Mouse (Mus musculus) testis, postnatal 10 days (tissue): Measurements from ENCODE around the gene Gm17359.

Experiments
- DNase-seq: peaks from one replicate; pipeline ENCODE4 v3.0.0; 2021; ENCODE audit warnings: low spot score

Gm17359 gene

GRCm38 (mm10) chr3:79336044-79336766, at the start of gene Gm17359:
TSS of gene Gm17359 (plus strand) at chr3:79336661.
- DNase-seq, result no peak

DNA sequence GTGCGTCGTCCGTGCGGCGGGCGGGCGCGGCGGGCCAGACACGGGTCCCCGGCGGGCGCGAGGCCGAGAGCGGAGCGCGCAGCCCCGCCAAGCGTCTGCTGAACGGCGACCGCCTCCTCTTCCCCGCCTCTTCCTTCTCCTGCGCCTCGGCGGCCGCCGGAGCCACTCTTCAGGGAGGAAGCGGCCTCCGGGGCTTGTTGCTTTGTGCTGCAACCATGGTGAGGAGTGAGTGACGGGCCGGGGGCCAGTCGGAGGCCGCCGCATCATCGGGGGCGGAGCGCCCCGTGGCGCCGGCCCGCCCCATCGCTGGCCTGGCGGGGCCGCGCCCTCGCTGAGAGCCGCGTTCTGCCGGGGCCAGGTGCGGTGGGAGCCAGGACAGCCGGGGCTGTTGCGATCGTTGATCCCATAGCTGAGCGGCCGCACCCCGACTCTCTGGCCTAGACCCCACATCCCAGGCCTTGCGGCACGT, 49.3 kb upstream of the Gm17359 start:
- DNase-seq, result peak; percentile 93

- DNase-seq, result no peak
These were observed 48.6 kb upstream of the Gm17359 start for GRCm38 (mm10) chr3:79287699-79288458.

DNA sequence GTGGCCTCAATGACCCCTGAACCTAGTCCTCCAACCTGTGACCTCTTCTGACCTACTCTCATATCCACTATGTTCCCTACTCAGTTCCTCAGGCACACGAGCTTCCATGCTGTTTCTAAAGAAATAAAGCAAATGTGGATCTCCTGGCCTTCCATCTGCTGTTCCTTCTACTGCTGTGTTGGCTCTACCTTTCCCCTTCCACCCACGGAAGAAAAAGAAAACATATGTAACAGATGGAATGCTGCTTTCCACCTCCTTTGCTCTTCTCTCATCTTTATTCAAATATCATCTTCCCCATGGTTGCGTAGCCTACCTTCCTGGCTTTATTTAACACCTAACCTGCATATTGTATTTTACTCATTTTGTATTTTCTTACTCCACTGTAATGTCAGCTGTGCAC, 47.4 kb upstream of the Gm17359 start:
- no peak for DNase-seq

DNA sequence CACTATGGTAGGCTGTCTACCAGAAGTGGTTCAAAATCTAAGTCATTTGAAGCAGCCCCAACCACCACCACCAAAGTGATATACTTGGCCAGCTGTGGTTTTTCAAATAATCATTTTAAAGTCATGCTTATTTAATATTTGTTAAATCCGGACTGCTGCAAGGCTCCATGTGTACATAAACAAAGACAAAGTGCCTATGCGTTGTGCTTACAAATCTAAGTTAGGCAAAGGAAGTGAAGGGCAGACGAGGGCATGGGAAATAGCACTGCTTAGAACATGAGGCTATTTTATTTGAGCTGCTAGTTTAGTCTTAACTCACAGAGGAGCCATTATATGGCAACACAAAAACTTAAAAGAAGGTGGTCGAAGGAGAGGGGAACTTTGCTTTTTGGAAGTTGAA, 43.4 kb upstream of the Gm17359 start:
- no peak for DNase-seq

DNA sequence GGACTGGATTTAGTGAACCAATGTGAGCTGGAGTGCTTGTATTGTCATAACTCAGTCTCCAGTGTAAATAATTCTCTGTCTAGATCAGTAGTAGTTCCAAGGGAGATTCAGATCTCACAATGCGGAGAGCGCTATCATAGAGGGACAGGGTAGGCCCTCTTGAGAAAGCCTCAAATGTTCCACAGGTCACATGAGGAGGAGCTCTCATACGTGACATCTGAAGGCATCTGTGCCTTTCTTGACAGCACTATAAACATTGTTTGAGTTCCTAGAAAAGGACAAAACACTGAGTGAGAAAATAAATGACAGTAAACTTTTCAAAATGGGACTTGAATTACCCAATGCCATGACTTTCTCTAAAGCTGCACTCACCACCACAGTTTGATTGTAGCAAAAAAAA, 41.8 kb upstream of the Gm17359 start:
- DNase-seq, result no peak

- DNase-seq, result no peak
These were observed 40.4 kb upstream of the Gm17359 start for GRCm38 (mm10) chr3:79296049-79296448.

DNA sequence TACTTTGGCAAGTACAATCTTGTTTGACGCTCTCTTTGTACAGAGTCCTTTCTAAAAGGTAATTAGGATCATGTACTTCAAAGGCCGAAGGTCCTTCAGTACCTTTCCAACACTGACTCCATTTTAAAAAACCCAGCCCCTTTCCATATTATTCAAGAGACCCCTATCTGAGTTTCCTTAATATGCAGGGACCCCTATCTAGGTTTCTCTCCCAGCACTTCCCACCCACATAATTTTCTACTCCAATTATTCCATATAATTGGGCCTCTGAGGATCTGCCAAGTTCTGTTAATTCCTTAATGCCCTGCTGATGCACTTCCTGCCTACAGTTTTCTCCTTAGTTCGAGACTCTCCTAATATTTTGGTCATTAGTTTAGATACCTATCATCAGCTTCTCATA, 39.9 kb upstream of the Gm17359 start:
- DNase-seq, result no peak

GRCm38 (mm10) chr3:79297281-79297680, 39.2 kb upstream of the Gm17359 start:
- DNase-seq, result no peak

GRCm38 (mm10) chr3:79299401-79299800, 37.1 kb upstream of the Gm17359 start:
- DNase-seq, result no peak

DNA sequence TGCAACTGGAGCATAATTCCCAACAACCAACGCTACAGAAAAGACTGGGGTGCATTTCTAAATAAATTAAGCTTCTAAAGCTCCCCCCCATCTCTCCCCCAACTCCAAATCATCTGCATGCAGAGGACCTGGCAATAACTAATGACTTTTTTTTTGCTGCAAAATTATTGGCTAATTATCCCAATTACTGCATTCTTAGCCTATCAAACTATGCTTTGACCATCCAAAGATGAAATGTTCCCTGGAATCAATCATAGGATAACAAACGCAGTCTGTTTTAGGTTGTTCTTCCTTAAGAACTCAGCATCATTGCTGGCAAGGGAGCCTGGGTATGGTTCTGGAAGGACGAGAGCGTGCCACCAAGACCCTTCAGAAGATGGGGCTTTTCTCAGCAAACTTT, 27.9 kb upstream of the Gm17359 start:
- no peak for DNase-seq

DNA sequence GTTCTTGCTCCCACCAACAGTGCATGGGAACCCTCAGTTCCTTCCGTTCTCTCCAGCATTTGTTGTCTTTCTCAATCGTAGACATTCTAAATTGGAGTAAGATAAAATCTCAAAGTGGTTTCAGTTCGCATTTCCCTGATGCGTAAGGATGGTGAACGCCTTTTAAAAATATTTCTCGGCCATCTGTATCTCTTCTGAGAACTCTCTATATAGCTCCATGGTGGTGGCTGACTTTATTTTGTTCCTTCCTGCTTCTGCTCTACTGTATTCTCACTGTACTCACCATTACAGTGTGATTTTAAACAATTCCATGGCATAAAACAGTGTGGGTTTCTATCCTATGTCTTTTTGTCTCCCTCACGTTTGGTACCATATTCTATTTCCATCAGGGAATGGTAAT, 26.3 kb upstream of the Gm17359 start:
- no peak for DNase-seq

DNA sequence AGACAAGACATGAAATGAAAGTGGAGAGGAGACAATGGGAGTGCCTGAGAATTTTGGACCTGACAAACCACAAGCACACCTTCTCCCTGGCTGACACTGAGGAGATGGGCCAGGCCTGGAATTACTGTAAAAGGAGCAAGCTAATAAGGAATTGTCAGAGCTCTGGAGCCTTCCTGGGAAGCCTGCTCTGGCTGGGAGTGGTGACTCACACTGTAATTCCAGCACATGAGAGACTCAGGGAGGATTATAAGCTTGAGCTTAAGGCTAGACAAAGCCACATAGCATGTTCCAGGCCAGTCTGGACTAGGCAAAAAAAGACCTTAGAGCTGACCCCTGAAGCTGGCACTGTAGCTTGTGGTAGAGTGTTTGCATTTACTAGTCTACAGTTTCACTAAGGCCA, 24.6 kb upstream of the Gm17359 start:
- no peak for DNase-seq

- no peak for DNase-seq
These were observed 22.3 kb upstream of the Gm17359 start for GRCm38 (mm10) chr3:79314006-79314698.

DNA sequence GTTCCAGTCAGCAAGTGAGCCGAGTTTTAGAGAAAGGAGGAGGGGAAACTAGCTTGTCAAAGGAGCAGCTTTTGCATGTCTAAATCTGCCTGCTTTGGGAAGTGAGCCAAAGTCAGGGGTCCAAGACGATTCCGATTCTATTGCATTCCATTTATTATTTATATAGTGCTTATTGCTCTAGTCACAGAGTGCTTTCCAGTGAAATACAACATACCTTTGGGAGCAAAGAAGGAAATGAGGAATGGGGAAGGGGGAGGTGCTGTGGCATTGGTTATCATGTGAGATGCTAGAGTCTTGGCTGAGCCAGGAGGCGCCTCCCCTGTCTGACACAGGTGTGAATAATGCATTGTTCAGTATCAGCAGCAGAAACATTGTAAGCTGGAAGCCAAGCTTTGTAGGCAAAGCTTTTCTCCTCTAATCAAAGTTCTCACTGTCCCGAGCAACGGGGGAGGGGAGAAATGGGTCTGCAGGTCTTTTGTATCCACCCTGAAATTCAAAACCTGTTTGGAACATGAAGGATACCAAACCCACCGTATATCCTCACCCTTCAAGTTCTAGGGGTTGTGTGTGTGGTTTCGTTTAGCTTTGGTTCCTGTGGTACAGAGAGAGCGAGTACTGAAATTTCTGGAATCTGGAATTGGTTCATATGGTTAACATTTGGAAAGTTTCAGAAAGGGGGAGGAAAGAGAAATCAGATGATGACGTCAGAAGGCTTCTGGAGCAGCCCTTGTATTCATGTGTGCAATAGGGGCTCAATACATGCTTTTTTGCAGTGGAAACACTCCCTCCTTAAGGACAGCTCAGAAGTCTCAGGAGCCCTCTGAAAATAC, 11.5 kb upstream of the Gm17359 start:
- DNase-seq, result no peak

- DNase-seq, result no peak
These were observed 6.7 kb upstream of the Gm17359 start for GRCm38 (mm10) chr3:79329691-79330315.

DNA sequence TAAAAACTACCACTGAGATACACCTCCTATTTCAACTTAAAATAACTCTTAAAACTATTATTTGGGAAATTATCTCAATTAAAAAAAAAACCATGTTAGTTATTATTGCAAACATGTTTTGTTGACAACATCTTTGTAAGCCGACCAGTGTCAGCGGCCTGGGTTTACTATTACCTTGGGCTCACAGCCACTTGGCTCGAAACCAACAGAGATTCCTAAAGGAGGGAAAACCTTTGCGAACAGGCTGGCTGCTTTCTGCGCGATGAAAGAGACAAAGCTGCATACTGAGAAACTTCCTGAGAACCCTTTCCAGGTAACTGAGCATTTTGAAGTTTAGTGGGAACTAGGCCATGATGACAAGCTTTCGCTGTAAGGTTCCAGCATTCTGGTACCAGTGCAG, 3.4 kb upstream of the Gm17359 start:
- no peak for DNase-seq

GRCm38 (mm10) chr3:79333643-79334200, 2.7 kb upstream of the Gm17359 start:
- no peak for DNase-seq

DNA sequence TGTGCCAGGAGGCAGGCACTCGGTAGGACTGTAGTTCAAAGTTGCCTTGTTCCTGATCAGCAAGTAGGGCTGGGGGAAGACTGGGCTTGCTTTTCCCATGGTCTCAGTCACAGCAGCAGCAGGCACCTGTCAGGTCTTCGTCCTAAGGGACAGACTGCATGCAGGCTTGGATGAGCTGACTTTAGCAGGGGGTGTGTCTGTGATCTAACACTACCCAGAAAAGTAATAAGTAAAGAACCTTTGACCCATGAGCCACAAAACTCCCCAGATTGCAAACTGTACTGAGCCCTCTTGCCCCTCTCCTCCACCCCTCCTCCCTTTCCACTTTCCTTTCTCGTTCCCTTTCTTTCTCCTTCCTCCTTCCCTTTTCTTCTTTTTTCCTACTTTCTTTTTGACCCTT, 4.3 kb downstream of the Gm17359 start:
- DNase-seq, result no peak

GRCm38 (mm10) chr3:79342961-79343735, 6.7 kb downstream of the Gm17359 start:
- no peak for DNase-seq
